Mouse (Mus musculus) urinary bladder, postnatal 4 days (tissue): Measurements from ENCODE around the gene Mknk2.
"Not testable (repeated sequence)": the region's sequence is repeated elsewhere in the genome, so short reads cannot be mapped to it uniquely, and the experiment has no call there.

Experiments used
- DNase-seq, 2 experiments: peaks; one replicate each; pipeline ENCODE4 v3.0.0; 2021 to 2022; ENCODE audit warnings: low spot score in 2 of 2

Mknk2 gene

DNA sequence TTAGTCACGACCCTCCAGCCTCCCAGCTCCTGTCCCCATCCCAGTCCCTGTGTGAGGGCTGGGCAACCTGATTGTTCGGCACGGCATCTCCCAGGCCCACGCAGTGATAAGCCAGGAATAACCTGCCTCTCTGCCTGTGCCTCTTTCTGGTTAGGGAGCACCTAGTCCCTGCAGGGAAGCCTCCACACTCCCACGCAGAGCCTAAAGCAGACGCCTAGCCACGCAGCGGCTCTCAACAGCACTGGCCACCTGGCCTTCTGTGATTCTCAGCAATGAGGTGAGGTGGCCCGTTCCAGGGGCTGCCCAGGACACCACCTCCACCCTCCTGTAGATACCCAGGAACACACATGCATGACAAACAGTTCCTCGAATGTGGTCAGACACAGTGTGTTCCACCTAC, 27.5 kb downstream of the Mknk2 start:
- no peak for DNase-seq

DNA sequence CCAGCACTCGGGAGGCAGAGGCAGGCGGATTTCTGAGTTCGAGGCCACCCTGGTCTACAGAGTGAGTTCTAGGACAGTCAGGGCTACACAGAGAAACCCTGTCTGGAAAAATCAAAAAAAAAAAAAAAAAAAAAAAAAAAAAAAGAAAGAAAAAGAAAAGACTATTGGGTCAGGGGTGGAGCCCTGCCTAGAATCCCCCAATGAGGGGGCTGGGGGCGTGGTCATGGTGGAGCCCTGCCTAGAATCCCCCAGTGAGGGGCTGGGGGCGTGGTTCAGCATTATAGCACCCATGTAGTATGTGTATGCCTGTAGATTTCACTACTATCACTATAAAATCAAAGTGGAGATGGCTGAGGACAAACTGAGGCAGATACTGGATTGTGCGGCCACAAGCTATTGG, 28.0 kb downstream of the Mknk2 start:
- DNase-seq: not testable (repeated sequence)

DNA sequence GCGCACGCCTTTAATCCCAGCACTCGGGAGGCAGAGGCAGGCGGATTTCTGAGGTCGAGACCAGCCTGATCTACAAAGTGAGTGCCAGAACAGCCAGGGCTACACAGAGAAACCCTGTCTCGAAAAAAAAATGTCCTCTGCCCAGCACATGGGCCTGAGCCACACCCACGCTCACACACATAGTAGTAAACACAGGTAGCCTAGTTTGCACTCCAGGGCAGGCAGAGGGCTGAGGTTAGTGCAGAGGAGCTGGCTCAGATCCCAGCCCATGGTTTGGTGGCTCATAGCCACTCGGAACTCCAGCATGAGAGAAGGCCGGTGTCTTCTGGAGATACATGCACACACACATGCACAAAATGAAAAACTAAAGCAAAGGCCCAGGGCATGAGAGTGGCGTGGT, 31.0 kb downstream of the Mknk2 start:
- no peak for DNase-seq

- no peak for DNase-seq
Observed at GRCm38 (mm10) chr10:80635345-80635744, 42.6 kb downstream of the Mknk2 start.

- no peak for DNase-seq
Observed at GRCm38 (mm10) chr10:80628925-80629324, 49.0 kb downstream of the Mknk2 start.

DNA sequence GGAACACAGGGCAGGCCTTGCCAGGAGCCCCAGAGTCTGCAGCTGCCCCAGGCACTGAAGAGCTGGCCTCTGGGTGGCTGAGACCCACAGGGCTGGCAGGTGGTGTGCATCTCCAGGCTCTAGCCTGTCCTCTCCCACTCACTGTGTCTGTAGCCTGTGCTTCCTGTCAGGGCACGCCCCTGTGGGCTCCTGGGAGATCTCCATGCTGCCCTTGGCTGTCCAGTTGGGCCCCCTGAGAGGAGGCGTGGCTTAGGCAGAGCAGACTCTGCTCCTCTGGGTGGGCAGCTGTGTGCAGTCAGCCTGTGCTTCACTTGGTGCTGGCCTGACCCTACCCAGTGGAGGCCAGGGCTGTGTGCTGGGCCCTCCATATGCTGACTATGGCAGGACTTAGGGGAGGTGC, 50.2 kb downstream of the Mknk2 start:
- DNase-seq: peak in 1 of 2 experiments; percentile 61

DNA sequence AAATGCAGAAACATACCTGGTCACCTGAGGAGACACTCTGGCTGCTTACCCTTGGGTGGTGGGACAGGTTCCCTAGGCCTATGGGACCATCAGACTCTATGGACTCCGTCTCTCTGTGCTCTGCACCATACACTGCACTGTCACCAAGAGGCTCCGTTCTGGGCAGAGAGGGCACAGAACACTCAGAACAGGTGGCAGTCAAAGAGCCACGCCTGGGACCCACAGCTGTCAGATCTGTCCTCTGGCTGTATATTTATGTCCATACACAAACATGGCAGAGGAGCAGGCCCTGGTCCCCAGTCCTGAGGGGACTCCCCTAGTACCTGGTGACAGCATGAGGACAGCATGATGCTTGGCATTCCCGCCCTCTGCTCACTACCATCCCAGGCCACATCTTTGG, 52.1 kb downstream of the Mknk2 start:
- no peak for DNase-seq

- no peak for DNase-seq
Observed at GRCm38 (mm10) chr10:80623457-80624191, 54.3 kb downstream of the Mknk2 start.

- no peak for DNase-seq
Observed at GRCm38 (mm10) chr10:80622661-80623456, 55.1 kb downstream of the Mknk2 start, which contains the start of gene Csnk1g2. Gene Csnk1g2, plus strand, starts transcription at chr10:80622838.

- peak; percentile 98 to 99 for DNase-seq
Observed at GRCm38 (mm10) chr10:80621940-80622660, 55.8 kb downstream of the Mknk2 start.

- DNase-seq: no peak
Observed at GRCm38 (mm10) chr10:80621690-80621939, 56.3 kb downstream of the Mknk2 start.

DNA sequence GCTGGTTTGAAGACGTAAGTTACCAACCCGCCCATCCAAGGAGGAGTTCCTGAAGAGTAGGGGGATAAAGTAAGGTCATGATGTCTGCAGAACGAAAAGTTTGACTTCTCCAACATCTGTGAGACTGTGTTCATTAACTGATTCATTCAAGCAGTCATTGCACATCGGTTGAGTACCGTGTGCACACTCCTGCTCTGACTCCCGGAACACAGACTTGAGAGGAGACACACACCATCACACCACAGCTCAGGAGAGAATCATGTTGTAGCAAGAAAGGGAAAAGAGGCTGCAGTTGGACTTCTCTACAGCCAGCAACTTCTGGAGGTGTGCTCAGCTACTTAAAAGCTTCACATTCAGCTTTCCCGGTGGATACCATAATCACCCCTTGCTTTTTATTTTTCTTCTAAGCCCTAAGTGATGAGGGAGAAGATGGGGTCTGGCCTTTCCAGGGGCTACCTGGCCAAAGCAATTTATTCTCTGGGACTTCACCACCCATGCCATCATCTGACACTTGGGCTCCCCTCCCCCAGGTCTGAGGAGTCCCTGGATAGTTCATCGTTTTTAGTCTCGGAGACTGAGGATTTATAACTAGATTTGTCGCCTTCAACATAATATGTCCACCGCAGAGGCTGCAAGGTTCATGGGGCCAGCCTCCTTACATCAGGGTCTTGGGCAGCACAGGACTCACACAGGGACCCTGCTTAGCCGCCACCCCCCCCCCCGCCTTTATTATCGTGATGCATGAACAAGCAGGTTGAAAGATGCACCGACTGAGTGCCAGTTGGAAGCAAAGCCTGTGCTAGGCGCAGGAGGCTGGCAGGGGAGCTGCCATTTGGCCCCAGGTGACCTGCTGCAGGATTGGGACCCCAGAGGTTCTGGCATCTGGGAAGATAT, 56.9 kb downstream of the Mknk2 start:
- DNase-seq: no peak

- no peak for DNase-seq
Observed at GRCm38 (mm10) chr10:80620365-80620764, 57.5 kb downstream of the Mknk2 start.

GRCm38 (mm10) chr10:80619465-80620244, 58.3 kb downstream of the Mknk2 start:
- no peak for DNase-seq

- DNase-seq: no peak
Observed at GRCm38 (mm10) chr10:80618181-80618580, 59.7 kb downstream of the Mknk2 start.
